Mouse (Mus musculus) fat pad, adult 2 months (tissue): ENCODE data around the gene Gm28051.

ENCODE experiments used
- DNase-seq: peaks from one replicate; pipeline ENCODE4 v3.0.0-alpha.2; 2011; ENCODE audit warnings: low read depth, low spot score; ENCODE audit errors: extremely low read depth

The Gm28051 gene

DNA sequence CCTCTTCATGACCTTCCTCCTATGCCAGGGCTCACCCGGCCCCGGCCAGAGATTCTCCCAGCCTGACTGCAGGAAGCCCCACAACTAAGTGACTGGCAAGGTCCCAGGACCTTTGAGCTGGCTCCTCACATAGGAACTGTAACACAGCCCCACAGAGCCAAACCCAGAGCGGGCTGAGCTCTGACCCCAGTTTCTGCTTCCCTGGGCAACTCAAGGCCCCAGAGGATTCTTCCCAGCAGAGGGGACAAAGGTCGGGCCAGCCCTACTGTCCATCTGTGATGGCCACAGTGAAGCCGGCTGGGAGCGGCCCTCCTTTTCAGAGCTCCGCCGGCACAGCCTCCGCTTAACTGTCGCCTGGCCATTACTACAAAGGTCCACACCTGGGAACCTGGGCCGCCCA is 66.4 kb downstream of the Gm28051 start:
- no peak for DNase-seq

DNA sequence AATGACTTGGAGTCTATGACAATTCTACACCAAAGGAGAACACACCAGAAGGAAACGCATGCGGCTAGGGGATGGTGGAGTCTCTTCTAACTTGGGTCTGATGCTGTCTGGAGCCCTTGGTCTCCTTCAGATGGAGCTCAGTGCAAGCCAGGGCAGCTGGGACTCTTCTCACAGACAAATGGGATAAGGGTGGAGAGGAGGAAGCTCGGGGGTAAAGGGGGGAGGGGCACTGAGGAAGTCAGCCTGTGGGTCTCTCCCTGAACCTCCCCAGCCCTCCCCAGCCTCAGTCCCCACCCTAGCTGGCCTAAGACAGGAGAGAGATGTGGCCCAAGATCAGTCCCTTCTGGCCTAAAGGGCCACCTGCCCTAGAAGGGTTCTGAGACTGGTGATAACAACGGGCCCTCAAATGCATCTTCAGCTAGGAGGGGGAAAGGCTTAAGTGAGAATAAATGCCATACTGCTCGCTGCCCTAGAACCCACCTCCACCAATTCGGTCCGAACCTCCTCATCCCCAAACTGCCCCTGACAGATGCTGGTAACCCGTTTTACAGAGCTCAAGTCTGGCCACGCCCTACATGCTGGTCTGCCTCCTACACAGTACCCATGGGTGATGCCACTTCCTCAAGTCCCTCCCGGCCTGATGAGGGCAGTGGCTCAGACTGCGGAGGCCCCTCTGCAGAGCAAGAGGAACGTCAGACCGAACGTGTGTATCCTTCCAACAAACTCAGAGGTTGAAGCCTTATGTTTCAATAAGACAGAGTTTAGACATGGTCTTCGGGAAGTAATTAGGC is 67.6 kb downstream of the Gm28051 start:
- DNase-seq = no peak

DNA sequence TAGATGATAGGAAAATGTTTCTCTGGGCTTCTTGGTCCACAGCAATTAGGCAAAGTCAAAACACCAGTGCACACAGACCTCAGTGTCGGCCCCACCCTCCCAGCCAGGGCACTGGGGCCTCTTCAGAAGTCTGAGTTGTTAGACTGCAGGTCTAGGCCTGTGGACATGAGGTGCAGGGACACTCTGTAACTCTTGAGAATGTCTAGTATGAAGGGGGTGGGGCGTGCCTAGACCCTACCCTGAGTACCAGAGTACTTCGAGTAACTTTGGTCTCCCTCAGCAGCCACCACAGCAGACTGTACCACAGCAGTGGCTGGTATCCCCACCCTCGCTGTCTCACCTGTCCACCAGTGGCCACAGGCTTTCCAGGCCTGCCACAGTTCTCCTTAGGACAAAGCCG is 71.2 kb downstream of the Gm28051 start:
- DNase-seq = no peak

DNA sequence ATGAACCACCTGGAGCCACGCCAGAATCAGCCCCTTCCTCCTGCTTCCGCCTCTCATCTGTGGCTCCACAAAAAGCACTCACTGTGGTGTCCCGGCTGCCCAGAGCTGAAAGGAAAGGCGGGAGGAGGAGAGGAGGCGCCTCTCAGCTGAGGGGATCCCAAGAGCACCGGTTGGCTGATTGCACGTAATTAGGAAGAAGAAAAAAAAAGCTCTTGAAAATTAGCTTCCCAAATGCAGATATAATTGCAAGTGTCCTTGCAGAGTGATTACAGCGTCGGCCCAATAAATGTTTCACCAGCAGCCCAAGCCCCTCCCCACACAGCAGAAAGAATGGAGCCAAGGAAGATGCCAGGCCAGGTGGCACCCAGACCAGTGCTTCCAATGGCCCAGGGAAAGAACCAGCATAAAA is 72.0 kb downstream of the Gm28051 start:
- no peak for DNase-seq

DNA sequence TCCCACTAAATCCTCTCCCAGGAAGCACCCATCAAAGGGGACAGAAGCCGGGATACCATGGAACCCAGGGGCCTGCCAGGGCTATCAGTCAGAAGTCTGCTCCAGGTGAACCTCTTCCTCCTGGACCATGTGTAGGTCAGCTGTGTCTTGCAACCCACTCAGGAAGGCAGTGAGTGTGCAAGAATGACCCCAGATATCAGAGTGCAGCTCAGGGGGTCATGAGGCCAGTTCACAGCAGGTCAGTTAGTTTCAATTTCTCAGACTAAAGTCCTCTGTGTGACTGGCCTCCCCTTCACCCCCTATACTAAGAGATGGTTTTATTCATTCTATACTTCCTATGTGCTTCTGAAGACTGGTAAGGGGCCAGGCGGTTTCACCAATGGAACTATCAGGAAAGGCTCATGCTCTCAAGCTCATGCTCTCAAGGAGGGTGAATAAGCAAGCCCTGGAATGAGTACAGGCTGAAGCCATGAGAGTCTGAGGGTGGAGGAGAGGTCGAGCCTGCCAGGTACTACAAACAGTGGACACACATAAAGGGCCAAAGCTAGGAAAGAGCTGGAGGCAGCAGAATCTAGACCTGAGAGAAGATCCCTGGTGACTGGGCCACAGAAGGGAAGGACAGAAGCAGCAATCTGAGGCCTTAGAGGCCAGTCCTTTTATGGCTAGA is 72.7 kb downstream of the Gm28051 start:
- DNase-seq = no peak

DNA sequence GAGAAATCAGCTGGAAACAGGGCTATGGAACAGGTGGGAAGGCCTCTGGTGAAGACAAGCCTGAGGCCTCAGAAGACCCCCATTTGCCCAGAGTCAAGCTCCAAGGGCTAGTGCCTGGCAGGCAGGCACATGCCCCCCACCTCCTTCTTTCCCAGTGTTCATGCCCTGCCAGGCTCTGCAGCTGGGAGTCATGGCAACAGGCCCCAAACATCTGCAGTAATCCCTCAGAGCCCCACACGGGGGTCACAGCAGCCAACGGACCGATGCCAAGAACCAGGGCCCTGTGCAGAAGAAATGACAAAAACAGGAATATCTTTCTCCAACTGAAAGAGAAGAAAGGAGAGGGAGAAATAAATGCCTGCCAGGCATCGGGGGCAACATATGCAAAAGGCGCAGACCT is 73.6 kb downstream of the Gm28051 start:
- no peak for DNase-seq

DNA sequence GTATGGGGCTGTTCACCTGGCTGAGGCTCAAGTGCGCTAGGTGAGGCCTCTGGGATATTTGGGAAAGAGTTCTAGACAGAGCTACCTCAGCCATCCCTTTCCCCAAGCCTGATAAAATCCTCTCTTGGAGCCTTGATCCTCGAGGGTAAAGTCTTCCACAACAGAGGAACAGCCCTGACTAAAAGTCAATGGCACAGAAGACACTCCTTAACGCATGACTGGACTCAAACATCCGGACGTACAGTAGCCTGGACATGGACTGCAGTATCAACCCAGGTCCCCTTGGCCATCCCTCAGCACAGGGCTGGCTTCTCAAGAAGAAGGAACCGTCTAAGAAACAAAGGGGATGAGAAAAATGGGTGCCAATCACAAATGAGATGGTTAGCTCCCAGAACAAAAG is 74.1 kb downstream of the Gm28051 start:
- DNase-seq = no peak

DNA sequence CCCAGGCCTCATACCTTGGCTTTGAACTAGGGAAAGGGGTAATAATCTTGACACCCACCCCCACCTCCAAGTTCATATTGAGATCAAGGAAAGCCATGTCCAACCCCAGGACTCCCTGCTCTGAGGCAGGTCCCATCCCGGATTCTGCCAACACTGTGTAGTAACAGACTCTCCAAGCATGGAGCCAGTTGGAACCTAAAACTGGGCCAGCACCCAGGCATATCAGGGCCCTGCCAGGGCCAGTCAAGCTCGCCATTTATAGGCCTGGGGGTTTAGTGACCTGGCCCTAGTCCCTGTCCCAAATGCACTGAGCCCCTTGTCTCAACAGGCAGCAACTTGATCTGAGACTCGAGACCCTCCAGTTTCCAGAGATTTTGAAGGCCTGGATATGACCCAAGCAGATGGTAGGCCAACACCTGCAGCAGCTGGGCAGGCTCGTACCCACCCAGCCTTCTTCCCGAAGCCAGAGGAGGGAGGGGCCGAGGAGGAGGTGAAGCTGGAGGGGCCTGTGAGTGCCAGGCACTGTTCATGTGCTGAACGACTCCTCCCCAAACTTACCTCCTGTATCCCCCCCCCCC is 74.8 kb downstream of the Gm28051 start:
- peak; percentile 36 for DNase-seq

DNA sequence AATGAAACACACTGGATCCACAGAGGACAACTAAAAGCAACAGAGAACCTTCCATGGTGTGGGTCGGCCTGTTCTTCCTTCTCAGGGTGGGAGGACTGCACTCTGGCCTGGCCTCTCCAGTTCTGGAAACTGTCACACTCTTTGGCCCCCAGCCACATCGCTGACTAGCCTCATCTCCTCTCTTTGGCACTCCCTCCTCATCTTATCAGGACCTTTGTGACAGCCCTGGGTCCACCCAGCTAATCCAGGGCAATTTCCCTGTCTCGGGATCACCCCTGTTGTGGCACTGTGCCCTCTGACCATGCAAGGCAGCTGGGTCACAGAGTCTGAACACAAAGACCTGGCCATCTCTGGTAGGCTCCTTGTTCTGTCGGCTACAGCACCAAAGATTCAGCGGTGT is 75.5 kb downstream of the Gm28051 start:
- no peak for DNase-seq

DNA sequence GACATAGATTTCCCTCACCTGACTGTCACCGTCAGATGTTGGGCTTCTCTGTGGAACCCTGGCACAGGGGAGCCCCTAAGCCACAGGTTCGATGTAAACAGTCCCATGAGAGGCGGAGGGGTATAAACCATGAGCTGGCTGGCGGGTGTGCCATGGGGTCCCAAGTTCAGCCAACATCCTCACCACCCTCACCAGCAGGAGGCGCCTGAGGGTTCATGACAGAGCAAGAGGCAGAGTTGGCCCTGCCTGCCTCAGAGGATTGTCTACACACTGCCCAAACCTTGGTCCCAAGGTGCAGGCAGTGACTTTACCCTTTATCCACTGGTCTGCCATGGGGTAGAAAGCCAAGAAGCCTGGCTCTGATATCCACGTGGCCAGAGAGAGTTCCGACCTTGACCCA is 76.0 kb downstream of the Gm28051 start:
- no peak for DNase-seq

DNA sequence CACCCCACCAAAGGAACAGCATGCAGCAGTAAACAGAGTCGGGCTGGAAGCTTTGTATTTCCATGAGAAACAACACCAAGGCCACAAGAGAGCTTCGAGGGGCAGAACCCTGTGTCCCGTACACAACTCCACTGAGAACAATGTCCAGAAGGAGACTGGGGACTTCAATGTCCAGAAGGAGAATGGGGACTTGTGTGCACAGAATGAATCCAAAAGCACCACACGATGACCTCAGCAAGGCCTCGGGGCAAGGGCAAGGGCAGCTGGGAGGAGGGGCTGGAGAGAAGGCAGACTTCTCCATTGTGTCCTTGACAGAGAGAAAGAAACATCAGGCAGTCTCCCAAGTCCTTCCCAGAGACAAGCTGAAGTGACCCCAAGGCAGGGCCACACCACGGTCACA is 78.7 kb downstream of the Gm28051 start:
- DNase-seq = no peak

DNA sequence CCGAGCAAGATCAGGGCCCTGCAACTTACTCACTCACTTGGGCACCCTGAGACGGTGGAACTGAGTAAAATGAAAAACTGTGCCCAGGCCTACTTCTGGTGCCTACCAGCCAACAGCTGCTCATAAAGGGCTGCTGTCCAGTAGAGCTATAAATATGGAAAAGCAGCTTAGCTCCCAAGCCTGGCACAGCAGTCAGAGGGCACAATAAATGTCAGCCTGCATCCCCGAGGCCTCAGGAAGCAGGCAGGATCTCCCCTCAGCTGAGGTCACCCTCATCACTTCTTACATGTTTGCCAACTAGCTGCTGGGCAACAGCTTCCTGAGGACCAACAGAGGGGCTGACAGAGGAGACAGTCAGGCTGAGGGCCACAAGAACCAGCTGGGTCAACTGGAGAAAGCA is 80.5 kb downstream of the Gm28051 start:
- no peak for DNase-seq

DNA sequence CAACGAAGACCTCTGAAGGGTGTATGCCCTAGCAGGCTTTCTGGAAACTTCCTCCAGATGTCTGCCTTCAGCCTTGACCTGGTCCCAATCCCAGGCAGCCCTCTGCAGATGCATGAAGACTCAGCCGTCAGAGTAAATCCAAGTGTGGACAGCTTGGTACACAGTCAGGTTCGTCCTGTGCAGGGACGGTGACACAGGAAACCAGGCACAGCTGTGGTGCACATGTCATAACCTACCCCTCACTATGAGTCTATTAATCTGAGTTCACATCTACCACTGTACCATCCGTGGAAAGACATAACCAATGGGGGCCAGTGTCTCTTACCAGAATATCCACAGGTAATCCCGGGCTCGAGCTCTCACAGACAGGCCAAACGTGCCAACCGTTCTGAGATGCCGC is 83.0 kb downstream of the Gm28051 start:
- no peak for DNase-seq

DNA sequence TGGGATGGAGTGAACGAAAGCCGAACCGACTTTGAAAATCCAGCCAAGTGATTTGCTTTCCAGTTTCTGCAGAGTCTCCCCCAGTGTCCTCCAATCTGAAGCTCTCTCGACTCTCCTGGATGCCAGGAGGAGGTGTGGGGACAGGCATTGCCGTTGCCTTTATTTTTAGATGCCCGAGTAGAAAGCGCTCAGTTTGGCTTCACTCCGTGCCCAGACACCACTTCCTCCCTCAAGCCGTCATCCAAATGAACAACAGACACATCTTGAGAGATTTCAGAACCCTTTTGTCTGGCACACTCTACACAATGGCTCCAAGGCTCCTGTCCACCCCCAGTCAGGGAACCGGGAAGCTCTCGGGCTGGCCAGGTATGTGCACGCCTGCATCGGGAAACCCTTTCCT is 83.4 kb downstream of the Gm28051 start:
- DNase-seq = no peak

DNA sequence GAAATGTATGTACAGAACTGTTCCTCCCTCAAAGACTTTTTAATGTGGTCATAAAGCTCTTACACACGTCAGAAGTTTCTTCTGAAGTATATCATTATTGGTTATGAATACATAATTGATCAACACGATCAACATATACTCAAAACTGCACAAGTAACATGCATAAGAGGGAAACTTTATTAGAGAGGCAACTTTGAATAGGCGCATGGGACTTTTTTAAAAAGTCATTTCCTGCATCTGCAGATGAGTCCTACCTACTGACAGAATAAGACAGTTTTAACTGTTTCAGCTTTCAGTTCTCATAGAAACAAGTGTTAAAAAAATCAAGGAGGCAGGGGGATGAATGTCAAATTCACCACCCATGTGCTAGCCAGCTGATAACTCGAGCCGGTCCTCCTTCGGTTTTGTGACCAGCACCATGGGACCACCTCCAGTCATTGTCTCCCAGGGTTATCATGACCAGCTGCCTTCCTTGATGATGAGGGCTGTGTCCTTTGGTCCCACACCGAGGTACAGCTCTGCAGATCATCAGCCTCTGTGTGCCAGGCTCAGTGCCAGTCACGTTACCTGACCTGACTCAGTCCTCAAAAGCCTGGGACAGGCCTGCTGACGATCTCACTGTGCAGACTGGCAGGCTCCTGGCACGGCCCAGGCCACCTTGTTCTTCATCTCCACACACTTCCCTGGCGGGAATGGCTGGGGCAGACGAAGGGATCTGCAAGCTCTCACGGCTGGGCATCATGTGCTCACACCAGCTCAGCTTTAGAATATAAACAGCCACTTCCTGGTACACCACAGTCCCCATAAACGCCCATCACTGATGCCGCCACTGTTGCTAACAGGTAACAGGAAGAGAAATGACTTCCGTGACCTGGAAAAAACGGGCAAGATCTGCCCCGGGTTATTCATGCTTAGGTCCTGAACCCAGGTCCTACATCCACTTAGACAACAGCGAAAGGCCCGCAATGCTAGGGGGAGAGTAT is 84.4 kb downstream of the Gm28051 start:
- DNase-seq = no peak

DNA sequence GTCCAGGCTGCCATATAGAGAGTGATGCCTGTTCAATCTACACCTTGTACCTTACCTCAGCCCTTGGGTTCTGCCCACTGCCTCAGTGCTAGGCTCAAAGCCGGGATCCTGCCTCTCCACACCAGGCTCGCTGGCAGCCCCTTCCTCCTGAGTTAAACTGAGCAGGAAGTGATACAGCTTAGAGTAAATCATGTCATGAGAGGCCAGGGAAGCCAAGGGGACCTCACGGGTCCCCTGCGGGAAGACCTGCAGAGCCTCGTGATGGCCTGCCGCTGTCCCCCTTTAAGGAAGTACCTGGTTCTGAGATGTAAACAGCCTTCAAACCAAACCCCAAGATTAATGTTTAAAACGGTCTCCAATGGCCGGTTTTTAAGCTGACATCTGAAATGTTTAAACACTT is 85.4 kb downstream of the Gm28051 start:
- no peak for DNase-seq

DNA sequence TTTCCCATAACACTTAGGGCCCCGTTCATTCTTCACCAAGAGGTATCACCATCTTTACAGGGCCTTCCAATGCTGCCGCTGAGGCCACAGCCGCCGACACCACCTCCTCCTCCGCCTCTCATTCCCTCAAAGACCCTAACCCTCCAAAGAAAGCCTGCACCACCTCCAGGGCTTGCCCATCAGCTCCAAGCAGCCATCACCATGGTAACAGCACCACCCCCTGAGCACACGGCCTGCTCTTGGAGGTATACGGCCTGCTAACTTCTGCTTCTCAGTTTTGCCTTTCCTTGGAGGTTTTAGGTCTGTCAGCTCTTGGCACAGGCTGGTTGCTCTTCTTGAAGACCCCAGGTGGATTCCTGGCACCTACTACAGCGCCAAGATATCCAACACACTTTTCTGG is 86.7 kb downstream of the Gm28051 start:
- DNase-seq = no peak
